Mouse (Mus musculus) forebrain, embryonic 16.5 days (tissue): ENCODE data around the gene Ltbp1. TPM values are rescaled to one million over a fixed set of nuclear protein-coding genes. Genes with fewer than 3 reads are reported as not detected.

Source experiments
- ATAC-seq: fragments of 200-750 bp; cut with Nextera tagmentation; 2 replicates; pipeline ENCODE4 v1.8.0; 2017; ENCODE audit warnings: mild to moderate bottlenecking, moderate library complexity
- H3K27ac ChIP-seq: fragments of 300-500 bp; sonication (generic); 2 replicates; pipeline ENCODE4 v1.5.1; 2014; ENCODE audit warnings: low read length, control low read depth
- H3K27me3 ChIP-seq: fragments of 300-500 bp; sonication (generic); replicated peaks from 2 replicates; pipeline ENCODE4 v1.6.1; 2014; ENCODE audit warnings: low read length; ENCODE audit not compliant: control insufficient read depth, insufficient read depth
- H3K36me3 ChIP-seq: fragments of 300-500 bp; sonication (generic); 2 replicates; pipeline ENCODE4 v1.6.1; 2014; ENCODE audit not compliant: control insufficient read depth, insufficient read depth
- H3K4me1 ChIP-seq: fragments of 300-500 bp; sonication (generic); replicated peaks from 2 replicates; pipeline ENCODE4 v1.6.1; 2014; ENCODE audit warnings: low read length; ENCODE audit not compliant: control insufficient read depth, insufficient read depth
- H3K4me2 ChIP-seq: fragments of 300-500 bp; sonication (generic); 2 replicates; pipeline ENCODE4 v1.6.1; 2014; ENCODE audit warnings: mild to moderate bottlenecking, low read length, control low read depth
- H3K4me3 ChIP-seq: fragments of 300-500 bp; sonication (generic); replicated peaks from 2 replicates; pipeline ENCODE4 v1.5.1; 2014; ENCODE audit warnings: mild to moderate bottlenecking, low read length, control low read depth
- H3K9ac ChIP-seq: fragments of 300-500 bp; sonication (generic); replicated peaks from 2 replicates; pipeline ENCODE4 v1.6.1; 2014; ENCODE audit warnings: low read depth, low read length, control low read depth
- H3K9me3 ChIP-seq: fragments of 300-500 bp; sonication (generic); 2 replicates; pipeline ENCODE4 v1.6.1; 2016; ENCODE audit warnings: low read length; ENCODE audit not compliant: control insufficient read depth
- WGBS: fragments of 180-500 bp; shearing (Covaris S2); extraction: QIAGEN DNeasy Blood & Tissue Kit; methylation state at CpG from one replicate; pipeline ENCODE4 v1.1.7; 2014; 5-methylcytosine and 5-hydroxymethylcytosine counted together
- polyA plus RNA-seq: library from polyadenylated mRNA; unstranded; fragments of >200 nt; fragmentation: Nextera tagmentation; extraction: Ambion mirVana; gene quantifications from 2 replicates; pipeline ENCODE4 v1.2.1, GENCODE M21; 2015

Gene Ltbp1
- polyA plus RNA-seq, 1 experiment from 2014 or later = 2.3 TPM

- Histone ChIP-seq H3K9me3 (no peaks in the 10 kb centered on the region), H3K4me1 (no peaks in the 10 kb centered on the region), H3K9ac (no peak overlapping the region), H3K27ac (no peak overlapping the region), H3K36me3 (no peaks in the 10 kb centered on the region), H3K4me3 (no peak overlapping the region), H3K4me2 (no peak overlapping the region), H3K27me3 (no peaks in the 10 kb centered on the region)
- ATAC-seq = no peak
- 56% methylated on average over 1 of the region's 1 CpGs for WGBS
Observed at GRCm38 (mm10) chr17:75255967-75256366, 250.6 kb downstream of the Ltbp1 start.

GRCm38 (mm10) chr17:75258427-75258826 is 253.1 kb downstream of the Ltbp1 start:
- Histone ChIP-seq H3K4me1 (no peaks in the 10 kb centered on the region), H3K9me3 (no peaks in the 10 kb centered on the region), H3K9ac (no peak overlapping the region), H3K27ac (no peak overlapping the region), H3K4me3 (no peak overlapping the region), H3K4me2 (no peak overlapping the region), H3K27me3 (no peaks in the 10 kb centered on the region), H3K36me3 (no peaks in the 10 kb centered on the region)
- WGBS = 84% methylated on average over 2 of the region's 2 CpGs
- ATAC-seq = no peak

GRCm38 (mm10) chr17:75263336-75263990 is 258.1 kb downstream of the Ltbp1 start:
- Histone ChIP-seq H3K27ac (no peak overlapping the region), H3K4me3 (no peak overlapping the region), H3K4me1 (no peaks in the 10 kb centered on the region), H3K27me3 (no peaks in the 10 kb centered on the region), H3K9ac (no peak overlapping the region), H3K36me3 (no peaks in the 10 kb centered on the region), H3K4me2 (no peak overlapping the region), H3K9me3 (no peaks in the 10 kb centered on the region)
- no peak for ATAC-seq
- 60% methylated on average over 3 of the region's 3 CpGs for WGBS

GRCm38 (mm10) chr17:75268506-75268905 is 263.1 kb downstream of the Ltbp1 start:
- no peaks in the 10 kb centered on the region for H3K4me1 ChIP-seq
- peak; percentile 47; the same call in 1 of the 2 replicates for ATAC-seq

GRCm38 (mm10) chr17:75272446-75272845 is 267.1 kb downstream of the Ltbp1 start:
- WGBS = 93% methylated on average over 3 of the region's 3 CpGs
- H3K4me2 ChIP-seq = no peak overlapping the region
- H3K4me3 ChIP-seq = no peak overlapping the region
- H3K27me3 ChIP-seq = no peaks in the 10 kb centered on the region
- H3K9me3 ChIP-seq = no peaks in the 10 kb centered on the region
- ATAC-seq = no peak
- no peaks in the 10 kb centered on the region for H3K36me3 ChIP-seq
- no peaks in the 10 kb centered on the region for H3K4me1 ChIP-seq
- no peak overlapping the region for H3K9ac ChIP-seq
- H3K27ac ChIP-seq = no peak overlapping the region

More at GRCm38 (mm10) chr17:75268506-75268905, 263.1 kb downstream of the Ltbp1 start:
- H3K4me3 ChIP-seq = no peak overlapping the region
- WGBS = 56% methylated on average over 4 of the region's 4 CpGs
- H3K27me3 ChIP-seq = no peaks in the 10 kb centered on the region
- no peak overlapping the region for H3K9ac ChIP-seq
- H3K27ac ChIP-seq = no peak overlapping the region
- H3K9me3 ChIP-seq = no peaks in the 10 kb centered on the region
- no peaks in the 10 kb centered on the region for H3K36me3 ChIP-seq
- H3K4me2 ChIP-seq = no peak overlapping the region

GRCm38 (mm10) chr17:75273272-75273671 is 267.9 kb downstream of the Ltbp1 start:
- Histone ChIP-seq H3K36me3 (no peaks in the 10 kb centered on the region), H3K4me1 (no peaks in the 10 kb centered on the region), H3K27ac (no peak overlapping the region), H3K4me2 (no peak overlapping the region), H3K9me3 (no peaks in the 10 kb centered on the region), H3K27me3 (no peaks in the 10 kb centered on the region), H3K4me3 (no peak overlapping the region), H3K9ac (no peak overlapping the region)
- no peak for ATAC-seq
- 81% methylated on average over 1 of the region's 1 CpGs for WGBS

- Histone ChIP-seq H3K4me3 (no peak overlapping the region), H3K9ac (no peak overlapping the region), H3K4me1 (no peaks in the 10 kb centered on the region), H3K27ac (no peak overlapping the region), H3K27me3 (no peaks in the 10 kb centered on the region), H3K9me3 (no peaks in the 10 kb centered on the region), H3K4me2 (no peak overlapping the region), H3K36me3 (no peaks in the 10 kb centered on the region)
- ATAC-seq = no peak
- 95% methylated on average over 6 of the region's 6 CpGs for WGBS
Observed at GRCm38 (mm10) chr17:75275302-75275701, 269.9 kb downstream of the Ltbp1 start.

- no peaks in the 10 kb centered on the region for H3K4me1 ChIP-seq
- no peaks in the 10 kb centered on the region for H3K36me3 ChIP-seq
Observed at GRCm38 (mm10) chr17:75278106-75278505, 272.7 kb downstream of the Ltbp1 start.

GRCm38 (mm10) chr17:75278561-75278960 is 273.2 kb downstream of the Ltbp1 start:
- Histone ChIP-seq H3K27ac (no peak overlapping the region), H3K36me3 (no peaks in the 10 kb centered on the region), H3K9me3 (no peaks in the 10 kb centered on the region), H3K4me2 (no peak overlapping the region), H3K4me3 (no peak overlapping the region), H3K9ac (no peak overlapping the region), H3K27me3 (no peaks in the 10 kb centered on the region), H3K4me1 (no peaks in the 10 kb centered on the region)
- WGBS = 33% methylated on average over 6 of the region's 6 CpGs
- ATAC-seq = no peak

More at GRCm38 (mm10) chr17:75278106-75278505, 272.7 kb downstream of the Ltbp1 start:
- Histone ChIP-seq H3K4me3 (no peak overlapping the region), H3K4me2 (no peak overlapping the region), H3K27ac (no peak overlapping the region), H3K27me3 (no peaks in the 10 kb centered on the region), H3K9me3 (no peaks in the 10 kb centered on the region), H3K9ac (no peak overlapping the region)
- 85% methylated on average over 1 of the region's 1 CpGs for WGBS
- ATAC-seq = no peak

GRCm38 (mm10) chr17:75281345-75281744 is 276.0 kb downstream of the Ltbp1 start:
- Histone ChIP-seq H3K4me1 (no peaks in the 10 kb centered on the region), H3K27ac (no peak overlapping the region), H3K27me3 (no peaks in the 10 kb centered on the region), H3K36me3 (no peaks in the 10 kb centered on the region), H3K9me3 (no peaks in the 10 kb centered on the region), H3K9ac (no peak overlapping the region), H3K4me2 (no peak overlapping the region), H3K4me3 (no peak overlapping the region)
- 50% methylated on average over 5 of the region's 5 CpGs for WGBS
- ATAC-seq = no peak
